Mouse (Mus musculus) lung, postnatal 0 days (tissue): ENCODE results near the gene Zim1. TPM values are rescaled to one million over a fixed set of nuclear protein-coding genes. Genes with fewer than 3 reads are reported as not detected.

Experiments
- ATAC-seq: fragments of 200-750 bp; cut with Nextera tagmentation; 2 replicates; pipeline ENCODE4 v1.8.0; 2017; ENCODE audit warnings: moderate library complexity
- DNase-seq: peaks from one replicate; pipeline ENCODE4 v3.0.0-alpha.2; 2016; ENCODE audit warnings: low spot score
- H3K27ac ChIP-seq: fragments of 300-500 bp; sonication (generic); 2 replicates; pipeline ENCODE4 v1.5.1; 2014; ENCODE audit warnings: antibody characterized with exemption, mild to moderate bottlenecking, low read length, mixed read lengths
- H3K27me3 ChIP-seq: fragments of 300-500 bp; sonication (generic); replicated peaks from 2 replicates; pipeline ENCODE4 v1.6.1; 2014; ENCODE audit warnings: low read length, mixed read lengths; ENCODE audit not compliant: insufficient read depth
- H3K36me3 ChIP-seq: fragments of 300-500 bp; sonication (generic); 2 replicates; pipeline ENCODE4 v1.6.1; 2014; ENCODE audit warnings: low read length, mixed read lengths; ENCODE audit not compliant: insufficient read depth
- H3K4me1 ChIP-seq: fragments of 300-500 bp; sonication (generic); 2 replicates; pipeline ENCODE4 v1.6.1; 2014; ENCODE audit warnings: antibody characterized with exemption, low read depth, low read length, mixed read lengths; ENCODE audit not compliant: insufficient read depth
- H3K4me2 ChIP-seq: fragments of 300-500 bp; sonication (generic); replicated peaks from 2 replicates; pipeline ENCODE4 v1.6.1; 2014; ENCODE audit warnings: low read depth, mild to moderate bottlenecking, low read length, moderate library complexity, mixed read lengths
- H3K4me3 ChIP-seq: fragments of 300-500 bp; sonication (generic); 2 replicates; pipeline ENCODE4 v1.5.1; 2014; ENCODE audit warnings: low read depth, low read length
- H3K9ac ChIP-seq: fragments of 300-500 bp; sonication (generic); replicated peaks from 2 replicates; pipeline ENCODE4 v1.6.1; 2014; ENCODE audit warnings: low read depth, mild to moderate bottlenecking
- H3K9me3 ChIP-seq: fragments of 300-500 bp; sonication (generic); 2 replicates; pipeline ENCODE4 v1.6.1; 2016; ENCODE audit warnings: low read length, mixed read lengths
- CTCF ChIP-seq: IDR thresholded peaks from 2 replicates; pipeline ENCODE4 v1.5.1; 2016; ENCODE audit warnings: antibody characterized with exemption, mild to moderate bottlenecking
- EP300 ChIP-seq: IDR thresholded peaks from 2 replicates; pipeline ENCODE4 v1.6.1; 2016; ENCODE audit warnings: antibody characterized with exemption, mild to moderate bottlenecking, control low read depth
- WGBS: fragments of 180-500 bp; shearing (Covaris S2); extraction: QIAGEN DNeasy Blood & Tissue Kit; methylation state at CpG from one replicate; pipeline ENCODE4 v1.1.7; 2014; 5-methylcytosine and 5-hydroxymethylcytosine counted together
- polyA plus RNA-seq: library from polyadenylated mRNA; unstranded; fragments of >200 nt; fragmentation: Nextera tagmentation; extraction: Ambion mirVana; gene quantifications from 2 replicates; pipeline ENCODE4 v1.2.1, GENCODE M21; 2015

Gene Zim1
- 1.0 and 1.6 TPM in 2 replicates for polyA plus RNA-seq

GRCm38 (mm10) chr7:6696241-6697045, at the start of gene Zim1:
Gene Zim1, minus strand, starts transcription at chr7:6696450.
- Histone ChIP-seq H3K36me3 (no peaks in the 10 kb centered on the region), H3K4me1 (no peaks in the 10 kb centered on the region), H3K27ac (no peak within 1 kb of the TSS), H3K9ac (0 out of 2 replicates have a peak within 1 kb of the TSS, but pooled peaks have one; percentile 13), H3K27me3 (no peaks in the 10 kb centered on the region), H3K4me3 (peak within 1 kb of the TSS; percentile 36), H3K4me2 (peak within 1 kb of the TSS; percentile 58), H3K9me3 (no peaks in the 10 kb centered on the region)
- DNase-seq (peak; percentile 96), ATAC-seq (peak; percentile 100)
- TF ChIP-seq CTCF (peak; percentile 59), EP300 (no peak)
- 11% methylated on average over 32 of the region's 32 CpGs for WGBS

GRCm38 (mm10) chr7:6744281-6744904, 48.1 kb upstream of the Zim1 start:
- no peak overlapping the region for H3K4me3 ChIP-seq
- 38% methylated on average over 10 of the region's 10 CpGs for WGBS
- DNase-seq: no peak
- no peaks in the 10 kb centered on the region for H3K9me3 ChIP-seq
- H3K27me3 ChIP-seq: no peaks in the 10 kb centered on the region
- H3K9ac ChIP-seq: no peak overlapping the region
- no peak for ATAC-seq
- no peak overlapping the region for H3K27ac ChIP-seq
- H3K4me2 ChIP-seq: no peak overlapping the region
- H3K36me3 ChIP-seq: no peaks in the 10 kb centered on the region
- H3K4me1 ChIP-seq: no peaks in the 10 kb centered on the region
- TF ChIP-seq EP300 (no peak), CTCF (no peak)

GRCm38 (mm10) chr7:6736060-6736459, 39.8 kb upstream of the Zim1 start:
- H3K27me3 ChIP-seq: no peaks in the 10 kb centered on the region
- TF ChIP-seq CTCF: no peak
- no peak for TF ChIP-seq EP300
- WGBS: 68% methylated on average over 1 of the region's 1 CpGs

GRCm38 (mm10) chr7:6731930-6732329, 35.7 kb upstream of the Zim1 start:
- Histone ChIP-seq H3K27ac (no peak overlapping the region), H3K4me2 (peak overlapping the region; percentile 11; the same call in 1 of the 2 replicates), H3K9me3 (0 out of 2 replicates have a peak, but pooled peaks cover 3% of the 10 kb centered on the region), H3K4me1 (no peaks in the 10 kb centered on the region; the same call in 1 of the 2 replicates), H3K4me3 (no peak overlapping the region), H3K27me3 (no peaks in the 10 kb centered on the region), H3K36me3 (no peaks in the 10 kb centered on the region), H3K9ac (no peak overlapping the region)
- 52% methylated on average over 4 of the region's 4 CpGs for WGBS
- DNase-seq: no peak
- TF ChIP-seq CTCF (no peak), EP300 (no peak)
- ATAC-seq: no peak

More at GRCm38 (mm10) chr7:6736060-6736459, 39.8 kb upstream of the Zim1 start:
- H3K4me2 ChIP-seq: no peak overlapping the region
- no peak for DNase-seq
- H3K9ac ChIP-seq: no peak overlapping the region
- H3K4me3 ChIP-seq: no peak overlapping the region
- no peaks in the 10 kb centered on the region for H3K9me3 ChIP-seq
- H3K36me3 ChIP-seq: no peaks in the 10 kb centered on the region
- no peak for ATAC-seq
- no peak overlapping the region for H3K27ac ChIP-seq
- no peaks in the 10 kb centered on the region; the same call in 1 of the 2 replicates for H3K4me1 ChIP-seq

GRCm38 (mm10) chr7:6731373-6731772, 35.1 kb upstream of the Zim1 start:
- TF ChIP-seq CTCF (no peak), EP300 (no peak)
- Histone ChIP-seq H3K27me3 (no peaks in the 10 kb centered on the region), H3K4me2 (peak overlapping the region; percentile 61), H3K9me3 (0 out of 2 replicates have a peak, but pooled peaks cover 3% of the 10 kb centered on the region), H3K9ac (no peak overlapping the region), H3K4me3 (no peak overlapping the region; the same call in 1 of the 2 replicates), H3K36me3 (no peaks in the 10 kb centered on the region), H3K4me1 (no peaks in the 10 kb centered on the region; the same call in 1 of the 2 replicates), H3K27ac (no peak overlapping the region)
- ATAC-seq (no peak), DNase-seq (no peak)
- WGBS: 53% methylated on average over 3 of the region's 3 CpGs

GRCm38 (mm10) chr7:6730801-6731200, 34.6 kb upstream of the Zim1 start:
- H3K9ac ChIP-seq: no peak overlapping the region

More at GRCm38 (mm10) chr7:6730801-6731200, 34.6 kb upstream of the Zim1 start:
- Histone ChIP-seq H3K4me1 (no peaks in the 10 kb centered on the region; the same call in 1 of the 2 replicates), H3K27me3 (no peaks in the 10 kb centered on the region), H3K4me3 (peak overlapping the region; percentile 63), H3K27ac (peak overlapping the region; percentile 89; the same call in 1 of the 2 replicates), H3K9me3 (0 out of 2 replicates have a peak, but pooled peaks cover 3% of the 10 kb centered on the region), H3K36me3 (no peaks in the 10 kb centered on the region), H3K4me2 (peak overlapping the region; percentile 61)
- DNase-seq (peak; percentile 19), ATAC-seq (no peak)
- 55% methylated on average over 15 of the region's 15 CpGs for WGBS
- no peak for TF ChIP-seq EP300
- no peak for TF ChIP-seq CTCF
